Mouse (Mus musculus) WW6 (cell line): ENCODE data around the gene Hoxd10.

ENCODE experiments used
- DNase-seq: peaks from one replicate; pipeline ENCODE4 v3.0.0-alpha.2; 2013; ENCODE audit warnings: low read depth, low spot score

Gene Hoxd10

GRCm38 (mm10) chr2:74680561-74681398 is 10.9 kb upstream of the Hoxd10 start:
- no peak for DNase-seq

GRCm38 (mm10) chr2:74681594-74682531 is 9.9 kb upstream of the Hoxd10 start:
- DNase-seq: no peak

- no peak for DNase-seq
Observed at GRCm38 (mm10) chr2:74682796-74683195, 8.9 kb upstream of the Hoxd10 start.

- no peak for DNase-seq
Observed at GRCm38 (mm10) chr2:74683471-74683951, 8.2 kb upstream of the Hoxd10 start.

- no peak for DNase-seq
Observed at GRCm38 (mm10) chr2:74684106-74684505, 7.6 kb upstream of the Hoxd10 start.

- no peak for DNase-seq
Observed at GRCm38 (mm10) chr2:74685059-74685603, 6.6 kb upstream of the Hoxd10 start.

GRCm38 (mm10) chr2:74686301-74686987 is 5.3 kb upstream of the Hoxd10 start:
- no peak for DNase-seq

GRCm38 (mm10) chr2:74686988-74687697 is 4.6 kb upstream of the Hoxd10 start:
- DNase-seq: no peak

GRCm38 (mm10) chr2:74687698-74688555 is 3.8 kb upstream of the Hoxd10 start:
- DNase-seq: no peak

- DNase-seq: no peak
Observed at GRCm38 (mm10) chr2:74688795-74689573, 2.7 kb upstream of the Hoxd10 start.

GRCm38 (mm10) chr2:74689574-74690337 is 2.0 kb upstream of the Hoxd10 start:
- no peak for DNase-seq

- DNase-seq: no peak
Observed at GRCm38 (mm10) chr2:74690338-74690716, 1.4 kb upstream of the Hoxd10 start.

GRCm38 (mm10) chr2:74691995-74692807 is 477 bp downstream of the Hoxd10 start:
- no peak for DNase-seq

GRCm38 (mm10) chr2:74692808-74693431 is 1.2 kb downstream of the Hoxd10 start:
- DNase-seq: no peak

GRCm38 (mm10) chr2:74693432-74693827 is 1.7 kb downstream of the Hoxd10 start:
- no peak for DNase-seq

- DNase-seq: no peak
Observed at GRCm38 (mm10) chr2:74694066-74694465, 2.3 kb downstream of the Hoxd10 start.

- DNase-seq: no peak
Observed at GRCm38 (mm10) chr2:74695383-74695782, 3.7 kb downstream of the Hoxd10 start.
